ENCODE assay signal across 8 mouse cellular contexts in genomic region chr1:132355841-132356242, GRCm38 (mm10). TPM values are rescaled to one million over a fixed set of nuclear protein-coding genes. Genes with fewer than 3 reads are reported as not detected.
A peak's percentile ranks its signal among the peaks of the same experiment; 100 is the strongest.
DNase-seq lines count a peak whose midpoint lies in the region; ATAC-seq lines count a peak whose summit lies in the region.

No protein-coding gene starts in this region.

- ATAC-seq in cerebellum, adult (ENCODE audit: insufficient number of reproducible peaks, low FRiP score, low TSS enrichment): peak; percentile 56
- ATAC-seq in forebrain, embryonic 14.5 days: peak; percentile 87
- ATAC-seq in lung, embryonic 15.5 days (ENCODE audit: borderline replicate concordance, extremely low read depth, low FRiP score, low TSS enrichment): peak; percentile 48; the same call in 1 of the 2 replicates

- peak; percentile 92 for DNase-seq in ES-CJ7 (ENCODE audit: low read depth, low spot score)
- DNase-seq in forebrain, embryonic 14.5 days (ENCODE audit: low spot score): peak; percentile 95
- peak; percentile 90 to 92 for DNase-seq in heart, postnatal 36 days
- DNase-seq in layer of hippocampus, adult 18-20 months (ENCODE audit: low spot score in 2 of 2): peak; percentile 79 to 92
- peak; percentile 88 for DNase-seq in ovary, postnatal 14 days (ENCODE audit: low spot score)
- peak; percentile 41 to 69 for DNase-seq in thymus, postnatal 10 days (ENCODE audit: low spot score in 2 of 2)

- intact Hi-C loops in heart, postnatal 36 days (cut with DNase I): loop anchor here (1.0 to 5.0 kb wide), 4 partner anchors 43 to 235 kb away; no protein-coding TSS in a partner anchor

- H3K9me3 ChIP-seq in forebrain, embryonic 14.5 days (replicated peaks; ENCODE audit: control insufficient read depth, low read length): no peaks in the 10 kb centered on the region
- no peaks in the 10 kb centered on the region for H3K9me3 ChIP-seq in lung, embryonic 15.5 days

- H3K27me3 ChIP-seq in forebrain, embryonic 14.5 days (replicated peaks; ENCODE audit: control insufficient read depth, insufficient read depth, low read length): no peaks in the 10 kb centered on the region
- no peaks in the 10 kb centered on the region for H3K27me3 ChIP-seq in lung, embryonic 15.5 days

- no peak overlapping the region for H3K4me3 ChIP-seq in forebrain, embryonic 14.5 days (ENCODE audit: low read depth, low read length)
- H3K4me3 ChIP-seq in lung, embryonic 15.5 days: no peak overlapping the region

- 0 out of 2 replicates have a peak overlapping the region, but pooled peaks have one; percentile 30 for H3K27ac ChIP-seq in forebrain, embryonic 14.5 days (ENCODE audit: low read depth, low read length)
- H3K27ac ChIP-seq in lung, embryonic 15.5 days: no peak overlapping the region

- H3K4me2 ChIP-seq in forebrain, embryonic 14.5 days (ENCODE audit: low read length): no peak overlapping the region
- no peak overlapping the region for H3K4me2 ChIP-seq in lung, embryonic 15.5 days

- H3K36me3 ChIP-seq in forebrain, embryonic 14.5 days (ENCODE audit: control insufficient read depth, insufficient read depth, low read length): peaks cover 47% of the 10 kb centered on the region
- peaks cover 34% of the 10 kb centered on the region for H3K36me3 ChIP-seq in lung, embryonic 15.5 days

- 1% methylated on average over 3 of the region's 3 CpGs for WGBS in forebrain, embryonic 14.5 days
- 0% methylated on average over 3 of the region's 3 CpGs for WGBS in lung, embryonic 15.5 days

- 0 out of 2 replicates have a peak, but pooled peaks cover 2% of the 10 kb centered on the region for H3K4me1 ChIP-seq in forebrain, embryonic 14.5 days (ENCODE audit: control insufficient read depth, insufficient read depth, low read length)
- peaks cover 15% of the 10 kb centered on the region for H3K4me1 ChIP-seq in lung, embryonic 15.5 days

- H3K9ac ChIP-seq in forebrain, embryonic 14.5 days (ENCODE audit: low read length): no peak overlapping the region
- no peak overlapping the region for H3K9ac ChIP-seq in lung, embryonic 15.5 days

RNA-seq across cellular contexts. Expression of gene Tmcc2, which starts 35.2 kb away (rescaled TPM):
- polyA plus RNA-seq in forebrain, embryonic 14.5 days (2014; fragmentation: Nextera tagmentation; extraction: Ambion mirVana): 18.2 and 23.1 TPM in 2 replicates
- total RNA-seq in heart, postnatal 36 days (2021): 10 to 100 TPM; 18.2 to 19.7 TPM
- total RNA-seq in layer of hippocampus, adult 18-20 months (2021): 100 to 1,000 TPM; 250 to 270 TPM
- polyA plus RNA-seq in lung, embryonic 15.5 days (2015; fragmentation: Nextera tagmentation; extraction: Ambion mirVana): 10.7 and 13.2 TPM in 2 replicates

RNA-seq across cellular contexts. Expression of gene Nuak2, which starts 39.9 kb away (rescaled TPM):
- 18.8 and 20.1 TPM in 2 replicates for polyA plus RNA-seq in forebrain, embryonic 14.5 days (2014; fragmentation: Nextera tagmentation; extraction: Ambion mirVana)
- 1 to 10 TPM; 3.7 to 3.8 TPM for total RNA-seq in heart, postnatal 36 days (2021)
- total RNA-seq in layer of hippocampus, adult 18-20 months (2021): 1 to 10 TPM; 1.6 to 1.9 TPM
- polyA plus RNA-seq in lung, embryonic 15.5 days (2015; fragmentation: Nextera tagmentation; extraction: Ambion mirVana): 19.5 and 21.1 TPM in 2 replicates

RNA-seq across cellular contexts. Expression of gene Klhdc8a, which starts 57.4 kb away (rescaled TPM):
- polyA plus RNA-seq in forebrain, embryonic 14.5 days (2014; fragmentation: Nextera tagmentation; extraction: Ambion mirVana): 3.4 TPM in 2 replicates
- 10 to 100 TPM; 14.3 to 19.1 TPM for total RNA-seq in heart, postnatal 36 days (2021)
- 1 to 10 TPM; 4.3 to 5.3 TPM for total RNA-seq in layer of hippocampus, adult 18-20 months (2021)
- 0.52 and 0.56 TPM in 2 replicates for polyA plus RNA-seq in lung, embryonic 15.5 days (2015; fragmentation: Nextera tagmentation; extraction: Ambion mirVana)

Comparison
In these comparisons a context has a peak if more than half of its experiments do, and no peak if none do; other contexts are left out.
1. RNA of gene Tmcc2, which starts 35.2 kb away (total RNA-seq): 250 to 270 TPM in layer of hippocampus, adult 18-20 months; 18.2 to 19.7 TPM in heart, postnatal 36 days; every median in the first group is over 10 times any median in the second.
2. Peak in every context shown above with its lines, with median percentiles within 50 percentile points of each other: DNase-seq and ATAC-seq.